Mouse (Mus musculus) neural tube, embryonic 14.5 days (tissue): ENCODE data around the gene Ranbp9. TPM values are rescaled to one million over a fixed set of nuclear protein-coding genes. Genes with fewer than 3 reads are reported as not detected.

ENCODE experiments used
- ATAC-seq: fragments of 200-750 bp; cut with Nextera tagmentation; 2 replicates; pipeline ENCODE4 v1.8.0; 2017; ENCODE audit warnings: low read depth, mild to moderate bottlenecking, moderate TSS enrichment, moderate library complexity
- H3K27ac ChIP-seq: fragments of 300-500 bp; sonication (generic); 2 replicates; pipeline ENCODE4 v1.5.1; 2014; ENCODE audit warnings: low read depth, mild to moderate bottlenecking, control low read depth, low read length, moderate library complexity, mixed read lengths
- H3K27me3 ChIP-seq: fragments of 300-500 bp; sonication (generic); 2 replicates; pipeline ENCODE4 v1.6.1; 2014; ENCODE audit warnings: low read length; ENCODE audit not compliant: control insufficient read depth, insufficient read depth
- H3K36me3 ChIP-seq: fragments of 300-500 bp; sonication (generic); 2 replicates; pipeline ENCODE4 v1.6.1; 2014; ENCODE audit warnings: low read length, mixed read lengths; ENCODE audit not compliant: control insufficient read depth, insufficient read depth
- H3K4me1 ChIP-seq: fragments of 300-500 bp; sonication (generic); 2 replicates; pipeline ENCODE4 v1.6.1; 2014; ENCODE audit warnings: low read length; ENCODE audit not compliant: control insufficient read depth, insufficient read depth
- H3K4me2 ChIP-seq: fragments of 300-500 bp; sonication (generic); 2 replicates; pipeline ENCODE4 v1.6.1; 2014; ENCODE audit warnings: mild to moderate bottlenecking, low read depth, low read length, control low read depth
- H3K4me3 ChIP-seq: fragments of 300-500 bp; sonication (generic); 2 replicates; pipeline ENCODE4 v1.5.1; 2014; ENCODE audit warnings: low read depth, low read length, control low read depth, mixed read lengths
- H3K9ac ChIP-seq: fragments of 300-500 bp; sonication (generic); replicated peaks from 2 replicates; pipeline ENCODE4 v1.6.1; 2014; ENCODE audit warnings: low read depth, mild to moderate bottlenecking, control low read depth, low read length, mixed read lengths
- H3K9me3 ChIP-seq: fragments of 300-500 bp; sonication (generic); 2 replicates; pipeline ENCODE4 v1.6.1; 2016; ENCODE audit warnings: low read length; ENCODE audit not compliant: control insufficient read depth
- WGBS: fragments of 180-500 bp; shearing (Covaris S2); extraction: QIAGEN DNeasy Blood & Tissue Kit; methylation state at CpG from one replicate; pipeline ENCODE4 v1.1.7; 2014; 5-methylcytosine and 5-hydroxymethylcytosine counted together
- polyA plus RNA-seq: library from polyadenylated mRNA; unstranded; fragments of >200 nt; fragmentation: Nextera tagmentation; extraction: Ambion mirVana; gene quantifications from 2 replicates; pipeline ENCODE4 v1.2.1, GENCODE M21; 2014

The Ranbp9 gene
- polyA plus RNA-seq, 1 experiment from 2014 or later = 19.2 TPM

GRCm38 (mm10) chr13:43372892-43373291 lies 108.2 kb downstream of the Ranbp9 start:
- ATAC-seq = no peak
- WGBS = 91% methylated on average over 1 of the region's 1 CpGs
- no peak overlapping the region for H3K4me3 ChIP-seq

GRCm38 (mm10) chr13:43370063-43370462 lies 111.0 kb downstream of the Ranbp9 start:
- H3K9ac ChIP-seq = no peak overlapping the region
- 87% methylated on average over 6 of the region's 6 CpGs for WGBS
- no peak overlapping the region for H3K4me2 ChIP-seq
- H3K4me1 ChIP-seq = 0 out of 2 replicates have a peak, but pooled peaks cover 1% of the 10 kb centered on the region
- H3K27me3 ChIP-seq = no peaks in the 10 kb centered on the region
- no peak overlapping the region for H3K27ac ChIP-seq
- H3K9me3 ChIP-seq = no peaks in the 10 kb centered on the region
- no peak for ATAC-seq
- H3K4me3 ChIP-seq = no peak overlapping the region
- H3K36me3 ChIP-seq = no peaks in the 10 kb centered on the region

More at GRCm38 (mm10) chr13:43372892-43373291, 108.2 kb downstream of the Ranbp9 start:
- Histone ChIP-seq H3K36me3 (no peaks in the 10 kb centered on the region), H3K27me3 (no peaks in the 10 kb centered on the region), H3K4me1 (no peaks in the 10 kb centered on the region), H3K27ac (no peak overlapping the region), H3K9me3 (no peaks in the 10 kb centered on the region), H3K4me2 (no peak overlapping the region), H3K9ac (no peak overlapping the region)

DNA sequence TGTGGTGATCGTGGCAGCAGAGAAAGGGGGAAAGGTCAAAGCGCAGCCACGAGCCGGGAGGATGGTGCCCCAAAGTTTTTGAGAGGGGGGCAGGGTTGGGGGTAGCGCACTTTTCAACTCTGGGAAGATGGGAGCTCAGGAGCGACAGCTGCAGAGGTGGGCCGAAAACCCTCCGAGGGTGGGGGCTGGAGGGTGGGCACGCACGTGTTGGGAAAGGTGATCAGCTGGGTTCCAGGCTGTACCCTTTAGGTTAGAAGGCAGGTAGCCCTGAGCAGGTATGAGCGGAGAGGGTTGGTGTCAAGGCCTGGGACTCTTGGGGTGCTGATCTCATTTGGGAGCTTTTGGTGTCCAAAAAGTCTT lies 115.3 kb downstream of the Ranbp9 start:
- H3K36me3 ChIP-seq = no peaks in the 10 kb centered on the region
- no peaks in the 10 kb centered on the region for H3K9me3 ChIP-seq
- no peaks in the 10 kb centered on the region for H3K27me3 ChIP-seq
- peak; percentile 56 for ATAC-seq
- peak overlapping the region; percentile 55 for H3K4me3 ChIP-seq
- H3K9ac ChIP-seq = peak overlapping the region; percentile 75
- 12% methylated on average over 11 of the region's 11 CpGs for WGBS
- 0 out of 2 replicates have a peak, but pooled peaks cover 4% of the 10 kb centered on the region for H3K4me1 ChIP-seq
- H3K4me2 ChIP-seq = peak overlapping the region; percentile 76
- peak overlapping the region; percentile 66 for H3K27ac ChIP-seq

- WGBS = 15% methylated on average over 42 of the region's 42 CpGs
- Histone ChIP-seq H3K36me3 (no peaks in the 10 kb centered on the region), H3K9ac (peak within 1 kb of the TSS; percentile 75), H3K27ac (peak within 1 kb of the TSS; percentile 66), H3K4me3 (peak within 1 kb of the TSS; percentile 55), H3K27me3 (no peaks in the 10 kb centered on the region), H3K9me3 (no peaks in the 10 kb centered on the region), H3K4me2 (peak within 1 kb of the TSS; percentile 76), H3K4me1 (0 out of 2 replicates have a peak, but pooled peaks cover 4% of the 10 kb centered on the region)
- peak; percentile 97 for ATAC-seq
These were observed 115.9 kb downstream of the Ranbp9 start, which contains the start of gene Sirt5 for GRCm38 (mm10) chr13:43364985-43365824. TSS of gene Sirt5 (plus strand) at chr13:43365496.

DNA sequence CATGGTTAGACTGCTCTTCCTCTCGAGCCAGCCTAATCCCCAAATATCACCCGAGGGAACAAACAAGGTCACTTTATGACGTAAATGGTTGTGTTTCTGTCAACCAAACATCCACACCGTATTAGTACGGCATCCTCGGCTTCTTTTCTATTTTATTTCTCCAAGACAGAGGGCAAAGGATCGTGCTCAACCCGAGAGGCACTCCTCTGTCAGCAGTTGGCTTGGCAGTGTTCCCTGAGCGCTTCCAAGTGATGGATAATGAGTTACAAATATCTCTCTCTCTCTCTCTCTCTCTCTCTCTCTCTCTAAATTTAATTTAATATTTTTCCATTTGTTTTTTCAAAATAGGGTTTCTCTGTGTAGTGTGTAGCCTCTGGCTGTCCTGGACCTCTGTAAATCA lies 118.7 kb downstream of the Ranbp9 start:
- Histone ChIP-seq H3K9me3 (no peaks in the 10 kb centered on the region), H3K4me2 (no peak overlapping the region), H3K9ac (no peak overlapping the region), H3K36me3 (no peaks in the 10 kb centered on the region), H3K4me3 (no peak overlapping the region), H3K4me1 (0 out of 2 replicates have a peak, but pooled peaks cover 4% of the 10 kb centered on the region), H3K27ac (no peak overlapping the region), H3K27me3 (no peaks in the 10 kb centered on the region)
- no peak for ATAC-seq
- 70% methylated on average over 9 of the region's 9 CpGs for WGBS

DNA sequence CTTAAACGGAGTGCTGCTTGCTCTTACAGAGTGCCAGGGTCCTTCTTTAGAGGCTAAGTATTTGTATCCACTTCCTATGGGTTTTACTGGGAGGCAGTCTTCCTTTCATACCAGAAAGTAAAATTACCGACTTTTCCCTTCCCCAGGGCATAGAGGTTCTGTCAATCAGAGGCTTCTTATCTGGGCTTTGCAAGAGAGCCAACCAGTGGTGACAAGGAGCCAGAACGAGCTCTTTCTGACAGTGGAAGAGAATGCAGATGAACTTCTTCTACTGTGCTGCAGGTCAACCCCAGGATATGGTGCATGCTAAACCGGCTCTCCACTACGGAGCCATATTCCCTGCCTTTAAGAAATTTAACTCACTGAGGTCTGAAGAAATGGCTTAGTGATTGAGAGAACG lies 120.5 kb downstream of the Ranbp9 start:
- H3K4me2 ChIP-seq = no peak overlapping the region
- H3K27ac ChIP-seq = no peak overlapping the region
- no peaks in the 10 kb centered on the region for H3K27me3 ChIP-seq
- no peak overlapping the region for H3K4me3 ChIP-seq
- 0 out of 2 replicates have a peak, but pooled peaks cover 4% of the 10 kb centered on the region for H3K4me1 ChIP-seq
- ATAC-seq = no peak
- WGBS = 78% methylated on average over 6 of the region's 6 CpGs
- H3K36me3 ChIP-seq = no peaks in the 10 kb centered on the region
- H3K9me3 ChIP-seq = no peaks in the 10 kb centered on the region
- no peak overlapping the region for H3K9ac ChIP-seq

- Histone ChIP-seq H3K27me3 (no peaks in the 10 kb centered on the region), H3K9me3 (no peaks in the 10 kb centered on the region), H3K9ac (no peak overlapping the region), H3K4me2 (no peak overlapping the region), H3K36me3 (no peaks in the 10 kb centered on the region), H3K4me1 (no peaks in the 10 kb centered on the region), H3K27ac (no peak overlapping the region), H3K4me3 (no peak overlapping the region)
- WGBS = 90% methylated on average over 14 of the region's 14 CpGs
- ATAC-seq = no peak
These were observed 124.5 kb downstream of the Ranbp9 start for GRCm38 (mm10) chr13:43356346-43357125.

DNA sequence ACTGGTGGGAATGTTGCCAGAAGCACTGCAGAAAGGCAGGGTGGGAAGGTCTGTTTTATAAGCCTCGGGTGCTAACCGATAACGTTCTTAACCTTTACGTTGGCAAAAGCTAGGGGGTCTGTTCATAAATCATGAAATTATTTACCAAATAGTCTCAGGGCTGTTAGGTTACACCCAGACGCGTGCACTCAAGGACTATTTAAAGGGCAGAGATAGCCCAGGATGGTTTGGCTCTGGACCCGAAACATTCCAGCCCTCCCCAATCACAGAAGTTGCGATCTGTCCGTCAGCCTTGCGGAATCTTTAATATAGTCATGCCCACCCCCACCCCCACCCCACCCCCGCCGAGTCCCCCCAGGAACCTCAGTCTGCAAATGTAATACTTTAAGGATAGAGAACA lies 126.7 kb downstream of the Ranbp9 start:
- Histone ChIP-seq H3K4me3 (no peak overlapping the region), H3K27ac (no peak overlapping the region), H3K4me2 (no peak overlapping the region), H3K36me3 (no peaks in the 10 kb centered on the region), H3K4me1 (no peaks in the 10 kb centered on the region), H3K27me3 (no peaks in the 10 kb centered on the region), H3K9me3 (no peaks in the 10 kb centered on the region), H3K9ac (no peak overlapping the region)
- ATAC-seq = no peak
- WGBS = 80% methylated on average over 12 of the region's 12 CpGs

- 67% methylated on average over 4 of the region's 4 CpGs for WGBS
- H3K4me2 ChIP-seq = no peak overlapping the region
These were observed 127.7 kb downstream of the Ranbp9 start for GRCm38 (mm10) chr13:43353356-43353755.

More at GRCm38 (mm10) chr13:43353356-43353755, 127.7 kb downstream of the Ranbp9 start:
- Histone ChIP-seq H3K27me3 (no peaks in the 10 kb centered on the region), H3K27ac (no peak overlapping the region), H3K36me3 (no peaks in the 10 kb centered on the region), H3K4me1 (no peaks in the 10 kb centered on the region), H3K9me3 (no peaks in the 10 kb centered on the region), H3K9ac (no peak overlapping the region), H3K4me3 (no peak overlapping the region)
- ATAC-seq = no peak
